Mouse (Mus musculus) lung, adult 2 months (tissue): ENCODE data around the gene Gm20388. TPM values are rescaled to one million over a fixed set of nuclear protein-coding genes. Genes with fewer than 3 reads are reported as not detected.
A peak's percentile ranks its signal among the peaks of the same experiment; 100 is the strongest.

ENCODE experiments used
- DNase-seq: peaks from one replicate; pipeline ENCODE4 v3.0.0; 2022
- H3K4me1 ChIP-seq: fragments of 200-500 bp; 2 replicates; pipeline ENCODE4 v1.6.1; 2011; ENCODE audit warnings: low read length; ENCODE audit not compliant: control insufficient read depth, insufficient read depth
- H3K4me3 ChIP-seq: fragments of 200-500 bp; replicated peaks from 2 replicates; pipeline ENCODE3; 2011; ENCODE audit warnings: low read depth, mild to moderate bottlenecking, control low read depth, low read length; ENCODE audit errors: extremely low read depth
- CTCF ChIP-seq: fragments of 200-500 bp; IDR thresholded peaks from 2 replicates; pipeline ENCODE4 v1.5.1; 2011; ENCODE audit warnings: mild to moderate bottlenecking, low read length, control low read depth; ENCODE audit not compliant: insufficient read depth
- POLR2A ChIP-seq: fragments of 200-500 bp; IDR thresholded peaks from 2 replicates; pipeline ENCODE4 v1.6.1; 2011; ENCODE audit warnings: low read depth, mild to moderate bottlenecking, control low read depth, low read length, borderline replicate concordance; ENCODE audit errors: extremely low read depth
- WGBS: fragments of 180-500 bp; shearing (Covaris S2); methylation state at CpG from one replicate; pipeline ENCODE4 v1.1.7; 2018; 5-methylcytosine and 5-hydroxymethylcytosine counted together
- polyA plus RNA-seq: library from polyadenylated mRNA; depleted of rRNA; stranded (reverse); fragments of >200 nt; gene quantifications from 2 replicates; pipeline ENCODE4 v1.2.3, GENCODE M21; 2012

The Gm20388 gene
- polyA plus RNA-seq, 1 experiment: 67.8 TPM

DNA sequence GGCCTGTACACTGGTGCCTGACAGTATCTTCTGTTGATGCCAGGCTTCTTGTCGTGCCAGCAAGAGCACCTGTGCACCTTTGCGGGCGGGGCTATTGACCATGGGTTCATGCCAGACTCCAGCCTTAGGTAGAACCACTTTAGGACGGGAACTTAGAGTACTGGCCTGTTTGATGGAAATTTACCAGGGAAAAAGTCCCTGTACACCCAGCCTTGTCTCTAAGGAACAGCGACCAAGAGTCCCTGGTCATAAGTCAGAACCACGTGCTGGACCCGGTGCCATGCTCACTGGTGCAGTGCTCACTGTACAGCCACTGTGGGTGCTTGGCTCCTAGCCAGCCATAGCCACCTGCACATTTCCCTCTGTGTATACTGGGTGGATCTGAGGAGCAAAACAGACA is 3478.4 kb downstream of the Gm20388 start:
- peak; percentile 19 for DNase-seq
- Histone ChIP-seq H3K4me1 (no peaks in the 10 kb centered on the region), H3K4me3 (no peak overlapping the region)
- TF ChIP-seq POLR2A: no peak
- no peak for TF ChIP-seq CTCF
- WGBS: 85% methylated on average over 7 of the region's 7 CpGs

DNA sequence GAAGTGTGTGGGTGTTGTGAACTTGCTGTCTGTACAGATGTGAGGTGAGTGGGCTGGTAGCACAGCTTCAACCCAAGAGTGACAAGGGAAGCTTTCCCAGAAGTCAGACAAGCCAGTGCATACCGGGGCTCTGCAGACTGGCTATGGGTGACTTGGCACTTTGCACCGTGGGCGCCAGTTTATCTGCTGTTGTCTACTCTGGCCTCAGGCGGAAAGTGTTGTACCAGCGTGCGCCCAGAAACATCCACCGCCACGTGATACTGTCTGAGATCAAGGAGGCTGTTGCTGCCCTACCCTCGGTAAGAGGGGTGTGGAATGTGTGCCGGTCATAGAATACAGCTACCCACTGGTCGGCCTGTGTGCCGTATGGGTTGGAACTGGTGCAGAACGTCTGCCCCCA is 3487.7 kb downstream of the Gm20388 start:
- Histone ChIP-seq H3K4me3 (no peak overlapping the region), H3K4me1 (no peaks in the 10 kb centered on the region)
- TF ChIP-seq CTCF (no peak), POLR2A (no peak)
- 93% methylated on average over 13 of the region's 13 CpGs for WGBS
- no peak for DNase-seq

DNA sequence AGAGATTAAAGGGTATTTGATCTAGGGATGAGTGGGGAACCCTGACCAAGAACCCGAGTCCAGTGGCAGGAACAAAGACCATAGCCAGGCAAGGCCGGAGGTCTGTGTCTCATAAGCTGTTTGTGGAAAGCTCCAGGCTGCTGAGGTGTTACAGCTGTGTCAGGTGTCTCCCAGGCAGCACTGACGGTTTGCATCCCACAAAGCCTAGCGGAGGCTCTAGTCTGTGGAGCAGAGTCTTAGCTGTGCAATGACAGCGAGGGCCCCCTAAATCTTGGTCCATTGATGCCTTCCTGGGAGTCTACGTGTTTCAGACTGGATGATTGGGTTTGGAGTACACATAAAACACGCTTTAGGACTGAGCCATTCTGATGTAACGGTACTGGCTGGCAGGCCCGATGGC is 3491.3 kb downstream of the Gm20388 start:
- H3K4me3 ChIP-seq: no peak overlapping the region
- no peak for TF ChIP-seq CTCF
- no peak for TF ChIP-seq POLR2A
- DNase-seq: no peak
- H3K4me1 ChIP-seq: no peaks in the 10 kb centered on the region
- 93% methylated on average over 9 of the region's 9 CpGs for WGBS

DNA sequence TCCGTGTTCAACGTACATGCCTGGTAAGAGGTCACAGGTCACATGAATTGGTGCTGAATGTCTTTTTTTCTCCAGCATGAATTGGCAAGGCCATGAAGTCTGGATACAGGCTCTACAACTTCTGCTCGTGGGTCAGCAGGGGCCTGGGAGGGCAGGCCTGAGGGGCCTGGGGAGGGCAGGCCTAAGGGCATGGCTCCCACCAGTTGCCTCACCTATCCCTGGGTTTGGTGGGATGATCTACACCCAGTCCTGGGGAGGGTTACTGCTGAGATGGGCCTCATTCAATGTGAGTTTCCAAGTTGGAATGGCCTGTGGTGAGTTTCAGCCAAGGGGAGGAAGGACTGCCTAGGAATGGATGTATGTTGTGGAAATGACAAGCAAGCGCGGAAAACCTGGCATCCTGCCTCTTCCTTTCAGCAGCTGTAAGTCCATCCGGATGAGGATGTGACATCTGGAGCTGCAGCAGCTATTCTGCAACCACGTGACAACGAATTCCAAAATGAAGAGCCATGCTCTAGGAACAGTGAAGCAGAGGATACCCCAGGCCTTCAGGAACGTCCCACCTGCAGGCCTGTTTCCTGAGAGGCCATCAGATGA is 3492.2 kb downstream of the Gm20388 start:
- no peaks in the 10 kb centered on the region for H3K4me1 ChIP-seq
- no peak overlapping the region for H3K4me3 ChIP-seq
- no peak for DNase-seq
- 61% methylated on average over 9 of the region's 9 CpGs for WGBS
- no peak for TF ChIP-seq POLR2A
- no peak for TF ChIP-seq CTCF

DNA sequence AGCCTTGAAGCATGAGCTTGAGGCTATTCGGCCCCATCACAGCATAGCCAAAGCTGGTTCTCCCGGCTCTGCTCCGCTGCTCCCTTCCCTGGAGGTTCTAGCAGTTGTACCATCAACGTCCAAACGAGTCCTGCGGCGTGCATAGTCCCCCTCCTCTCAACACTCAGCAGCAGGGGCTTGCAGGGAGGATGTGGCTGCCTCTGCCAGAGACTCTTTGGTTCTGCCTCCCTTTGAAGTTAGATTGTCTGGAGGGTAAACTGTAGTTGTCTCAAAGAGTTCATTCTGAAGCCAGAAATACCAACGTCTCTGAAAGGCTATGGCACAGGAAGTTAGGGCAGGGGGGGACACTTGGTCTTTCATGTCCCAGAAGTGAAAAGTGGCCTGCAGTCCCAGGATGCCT is 3493.9 kb downstream of the Gm20388 start:
- no peak for DNase-seq
- no peak overlapping the region for H3K4me3 ChIP-seq
- H3K4me1 ChIP-seq: no peaks in the 10 kb centered on the region
- TF ChIP-seq POLR2A (no peak), CTCF (no peak)
- WGBS: 41% methylated on average over 8 of the region's 8 CpGs

DNA sequence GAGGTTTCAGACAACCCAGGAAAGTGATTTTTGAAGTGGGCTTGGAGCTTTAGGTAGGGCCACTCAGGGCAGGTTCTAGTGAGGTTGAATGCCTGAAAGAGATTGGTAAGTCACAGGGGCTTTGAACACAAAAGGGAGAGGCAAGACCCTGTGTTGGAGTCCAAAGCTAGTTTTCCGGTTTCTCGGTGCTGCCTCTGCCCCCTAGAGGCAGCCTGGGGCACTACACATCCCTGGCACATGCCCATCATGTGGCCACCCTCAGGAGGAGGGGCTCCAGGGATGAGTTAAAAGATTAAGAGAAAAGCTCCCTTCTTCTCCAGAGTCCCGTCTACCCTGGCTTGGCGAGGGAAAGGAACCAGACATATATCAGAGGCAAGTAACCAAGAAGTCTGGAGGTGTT is 3496.1 kb downstream of the Gm20388 start, which contains the start of gene Mc1r:
TSS of gene Mc1r (plus strand) at position 322 of the 400 bp plus-strand sequence.
- Histone ChIP-seq H3K4me1 (no peaks in the 10 kb centered on the region), H3K4me3 (no peak within 1 kb of the TSS)
- DNase-seq: peak; percentile 64
- 11% methylated on average over 4 of the region's 4 CpGs for WGBS
- peak; percentile 86 for TF ChIP-seq CTCF
- no peak for TF ChIP-seq POLR2A

DNA sequence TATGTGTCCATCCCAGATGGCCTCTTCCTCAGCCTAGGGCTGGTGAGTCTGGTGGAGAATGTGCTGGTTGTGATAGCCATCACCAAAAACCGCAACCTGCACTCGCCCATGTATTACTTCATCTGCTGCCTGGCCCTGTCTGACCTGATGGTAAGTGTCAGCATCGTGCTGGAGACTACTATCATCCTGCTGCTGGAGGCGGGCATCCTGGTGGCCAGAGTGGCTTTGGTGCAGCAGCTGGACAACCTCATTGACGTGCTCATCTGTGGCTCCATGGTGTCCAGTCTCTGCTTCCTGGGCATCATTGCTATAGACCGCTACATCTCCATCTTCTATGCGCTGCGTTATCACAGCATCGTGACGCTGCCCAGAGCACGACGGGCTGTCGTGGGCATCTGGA is 3497.0 kb downstream of the Gm20388 start:
- TF ChIP-seq POLR2A (no peak), CTCF (no peak)
- no peak for DNase-seq
- Histone ChIP-seq H3K4me3 (no peak overlapping the region), H3K4me1 (no peaks in the 10 kb centered on the region)
- 88% methylated on average over 13 of the region's 13 CpGs for WGBS

DNA sequence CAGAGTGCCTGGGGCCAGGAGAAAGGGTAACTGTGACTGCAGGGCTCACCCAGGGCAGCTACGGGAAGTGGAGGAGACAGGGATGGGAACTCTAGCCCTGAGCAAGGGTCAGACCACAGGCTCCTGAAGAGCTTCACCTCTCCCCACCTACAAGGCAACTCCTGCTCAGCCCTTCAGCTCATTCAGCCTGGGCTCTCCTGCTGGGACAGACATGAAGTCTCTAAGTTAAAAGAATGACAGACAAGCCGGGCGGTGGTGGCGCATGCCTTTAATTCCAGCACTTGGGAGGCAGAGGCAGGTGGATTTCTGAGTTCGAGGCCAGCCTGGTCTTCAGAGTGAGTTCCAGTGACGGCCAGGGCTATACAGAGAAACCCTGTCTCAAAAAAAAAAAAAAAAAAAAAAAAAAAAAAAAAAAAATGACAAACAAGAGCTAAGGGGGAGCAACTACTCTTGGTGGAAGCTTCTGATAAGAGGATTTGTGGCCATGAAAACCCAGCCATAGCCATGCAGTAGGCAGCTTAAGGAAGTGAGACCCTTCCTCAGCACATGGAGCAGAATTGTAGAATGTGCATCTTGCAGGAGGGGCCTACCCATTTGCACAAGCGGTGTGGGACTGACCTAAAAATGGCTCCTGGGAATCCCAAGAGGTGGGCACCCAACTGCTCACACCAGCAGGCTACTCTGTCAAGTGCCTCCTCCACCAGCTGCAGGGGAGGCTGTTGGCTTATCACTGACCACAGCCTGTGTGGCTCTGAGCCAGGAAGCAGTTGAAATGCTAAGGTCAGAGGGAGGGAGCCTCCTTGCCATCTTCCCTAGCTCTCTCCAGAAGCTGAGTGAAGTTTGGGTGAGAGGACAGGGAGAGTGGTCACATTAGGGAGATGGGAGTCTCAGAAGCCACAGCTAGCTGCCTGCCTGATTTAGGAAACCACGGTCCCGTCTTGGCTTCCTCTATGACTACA is 3498.2 kb downstream of the Gm20388 start:
- DNase-seq: no peak
- WGBS: 57% methylated on average over 9 of the region's 9 CpGs
- TF ChIP-seq CTCF (no peak), POLR2A (no peak)
- Histone ChIP-seq H3K4me3 (no peak overlapping the region), H3K4me1 (no peaks in the 10 kb centered on the region)

DNA sequence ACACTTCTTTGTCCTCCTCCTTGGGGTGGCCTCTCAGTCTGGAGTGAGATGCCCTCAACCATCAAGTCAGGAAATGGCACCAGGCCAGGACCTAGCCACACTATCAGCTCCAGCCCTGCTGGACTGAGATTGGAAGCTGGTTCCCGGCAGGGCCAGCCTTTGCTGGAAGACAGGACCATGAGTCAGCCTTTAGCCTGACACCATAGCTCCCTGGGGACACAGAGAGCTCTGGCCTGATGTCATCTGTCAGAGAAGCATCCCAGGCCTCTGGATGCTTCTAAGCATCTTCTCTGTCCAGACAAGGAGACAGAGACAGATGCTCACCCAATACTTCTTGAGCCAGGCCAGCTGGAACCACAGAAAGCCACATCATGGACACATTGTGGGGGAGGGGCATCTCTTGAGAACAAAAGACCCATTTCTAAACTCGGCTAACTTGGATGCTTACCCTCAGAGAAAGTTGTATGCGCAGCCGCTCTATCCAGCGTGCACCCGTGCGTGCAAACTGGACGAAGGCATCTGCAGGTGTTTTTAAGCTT is 3499.5 kb downstream of the Gm20388 start:
- DNase-seq: no peak
- Histone ChIP-seq H3K4me1 (no peaks in the 10 kb centered on the region), H3K4me3 (no peak overlapping the region)
- WGBS: 59% methylated on average over 8 of the region's 8 CpGs
- TF ChIP-seq CTCF (no peak), POLR2A (no peak)
